Mouse (Mus musculus) neural tube, embryonic 11.5 days (tissue): ENCODE data around the gene Casp3. TPM values are rescaled to one million over a fixed set of nuclear protein-coding genes. Genes with fewer than 3 reads are reported as not detected.

Source experiments
- ATAC-seq: fragments of 200-750 bp; cut with Nextera tagmentation; 2 replicates; pipeline ENCODE4 v1.8.0; 2017; ENCODE audit warnings: moderate number of reproducible peaks, mild to moderate bottlenecking, moderate TSS enrichment, moderate library complexity; ENCODE audit not compliant: insufficient read depth, low FRiP score, low TSS enrichment
- DNase-seq: peaks from one replicate; pipeline ENCODE4 v3.0.0-alpha.2; 2015; ENCODE audit warnings: low spot score
- H3K27ac ChIP-seq: fragments of 300-500 bp; sonication (generic); 2 replicates; pipeline ENCODE4 v1.5.1; 2014; ENCODE audit warnings: low read depth, mild to moderate bottlenecking, low read length
- H3K27me3 ChIP-seq: fragments of 300-500 bp; sonication (generic); 2 replicates; pipeline ENCODE4 v1.6.1; 2014; ENCODE audit warnings: mild to moderate bottlenecking, low read length, mixed read lengths; ENCODE audit not compliant: control insufficient read depth, insufficient read depth
- H3K36me3 ChIP-seq: fragments of 300-500 bp; sonication (generic); 2 replicates; pipeline ENCODE4 v1.6.1; 2014; ENCODE audit warnings: mild to moderate bottlenecking, low read length, moderate library complexity, mixed read lengths; ENCODE audit not compliant: control insufficient read depth, insufficient read depth
- H3K4me1 ChIP-seq: fragments of 300-500 bp; sonication (generic); 2 replicates; pipeline ENCODE4 v1.6.1; 2014; ENCODE audit warnings: low read length, mixed read lengths; ENCODE audit not compliant: control insufficient read depth, insufficient read depth
- H3K4me2 ChIP-seq: fragments of 300-500 bp; sonication (generic); 2 replicates; pipeline ENCODE4 v1.6.1; 2014; ENCODE audit warnings: low read depth, mild to moderate bottlenecking, moderate library complexity
- H3K4me3 ChIP-seq: fragments of 300-500 bp; sonication (generic); 2 replicates; pipeline ENCODE4 v1.5.1; 2014; ENCODE audit warnings: low read depth, low read length
- H3K9ac ChIP-seq: fragments of 300-500 bp; sonication (generic); 2 replicates; pipeline ENCODE4 v1.6.1; 2014; ENCODE audit warnings: mild to moderate bottlenecking, low read length
- H3K9me3 ChIP-seq: fragments of 300-500 bp; sonication (generic); 2 replicates; pipeline ENCODE4 v1.6.1; 2016; ENCODE audit warnings: low read length; ENCODE audit not compliant: control insufficient read depth
- WGBS: fragments of 180-500 bp; shearing (Covaris S2); extraction: QIAGEN DNeasy Blood & Tissue Kit; methylation state at CpG from one replicate; pipeline ENCODE4 v1.1.7; 2014; 5-methylcytosine and 5-hydroxymethylcytosine counted together
- polyA plus RNA-seq: library from polyadenylated mRNA; unstranded; fragments of >200 nt; fragmentation: Nextera tagmentation; extraction: Ambion mirVana; gene quantifications from 2 replicates; pipeline ENCODE4 v1.2.1, GENCODE M21; 2014

The Casp3 gene
- polyA plus RNA-seq, 1 experiment from 2014 or later, result 166 TPM

DNA sequence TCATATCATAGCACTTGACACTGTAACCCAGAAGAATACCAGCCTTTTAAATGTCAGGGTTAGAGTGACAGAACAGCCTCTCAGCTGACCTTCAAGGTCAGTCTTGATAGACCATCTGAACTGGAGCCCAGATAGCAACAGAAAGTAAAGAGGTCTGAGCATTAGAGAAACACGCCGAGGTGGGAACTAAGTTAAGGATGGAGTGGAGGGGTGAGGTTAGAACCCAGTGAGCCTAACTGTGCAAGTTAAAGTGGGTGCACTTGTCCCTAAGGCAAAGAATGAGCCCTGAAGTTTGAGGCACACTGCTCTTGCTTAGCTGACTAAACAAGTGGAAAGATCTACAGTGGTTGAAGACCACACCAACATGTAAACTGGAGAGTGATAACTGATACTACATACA lies 19.0 kb upstream of the Casp3 start:
- Histone ChIP-seq H3K4me3 (no peak overlapping the region), H3K4me1 (no peaks in the 10 kb centered on the region), H3K27me3 (no peaks in the 10 kb centered on the region), H3K4me2 (no peak overlapping the region), H3K9me3 (no peaks in the 10 kb centered on the region), H3K9ac (no peak overlapping the region), H3K36me3 (no peaks in the 10 kb centered on the region), H3K27ac (no peak overlapping the region)
- ATAC-seq (no peak), DNase-seq (no peak)
- 82% methylated on average over 2 of the region's 2 CpGs for WGBS

- Histone ChIP-seq H3K27me3 (no peaks in the 10 kb centered on the region), H3K9ac (no peak overlapping the region)
- WGBS, result 94% methylated on average over 5 of the region's 5 CpGs
These were observed 18.3 kb upstream of the Casp3 start for GRCm38 (mm10) chr8:46598753-46599152.

DNA sequence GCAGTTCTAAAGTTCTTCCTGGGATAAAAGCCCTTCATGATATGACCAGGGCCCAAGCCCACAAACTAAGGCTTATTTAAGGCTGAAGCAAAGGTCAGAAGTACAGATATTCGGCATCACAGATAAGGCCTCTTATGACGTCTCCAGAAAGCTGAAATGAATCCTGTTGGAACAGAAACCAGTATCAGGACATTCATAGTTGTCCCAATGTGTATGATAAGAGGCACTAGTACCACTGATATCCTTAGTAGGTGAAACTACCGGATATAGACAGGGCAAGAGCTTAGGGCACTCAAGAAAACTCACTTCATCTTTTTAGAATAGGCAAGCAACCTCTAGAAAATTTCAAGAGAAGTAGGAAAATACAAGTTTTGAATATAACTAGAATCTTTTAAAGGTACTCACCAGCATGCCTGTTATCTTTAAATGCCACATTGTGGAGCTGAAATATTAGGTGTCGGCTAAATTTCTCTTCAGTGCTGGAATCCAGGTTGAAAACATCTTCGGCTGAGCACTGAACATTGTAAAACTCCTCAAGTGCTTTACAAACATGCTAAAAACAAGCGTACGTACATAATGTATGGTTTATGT lies 17.7 kb upstream of the Casp3 start:
- 94% methylated on average over 7 of the region's 7 CpGs for WGBS
- H3K36me3 ChIP-seq, result no peaks in the 10 kb centered on the region
- no peak for DNase-seq
- H3K27ac ChIP-seq, result no peak overlapping the region
- no peak for ATAC-seq
- H3K9me3 ChIP-seq, result no peaks in the 10 kb centered on the region
- H3K4me3 ChIP-seq, result no peak overlapping the region
- no peaks in the 10 kb centered on the region for H3K27me3 ChIP-seq
- no peak overlapping the region for H3K4me2 ChIP-seq
- no peaks in the 10 kb centered on the region for H3K4me1 ChIP-seq
- no peak overlapping the region for H3K9ac ChIP-seq

More at GRCm38 (mm10) chr8:46598753-46599152, 18.3 kb upstream of the Casp3 start:
- no peak for DNase-seq
- H3K27ac ChIP-seq, result no peak overlapping the region
- no peak overlapping the region for H3K4me3 ChIP-seq
- H3K4me1 ChIP-seq, result no peaks in the 10 kb centered on the region
- ATAC-seq, result no peak
- no peaks in the 10 kb centered on the region for H3K9me3 ChIP-seq
- H3K4me2 ChIP-seq, result no peak overlapping the region
- no peaks in the 10 kb centered on the region for H3K36me3 ChIP-seq

- Histone ChIP-seq H3K27ac (no peak overlapping the region), H3K4me3 (no peak overlapping the region), H3K9me3 (no peaks in the 10 kb centered on the region), H3K36me3 (no peaks in the 10 kb centered on the region), H3K4me2 (no peak overlapping the region), H3K27me3 (no peaks in the 10 kb centered on the region), H3K9ac (no peak overlapping the region), H3K4me1 (no peaks in the 10 kb centered on the region)
- DNase-seq (peak; percentile 41), ATAC-seq (no peak)
- 51% methylated on average over 10 of the region's 10 CpGs for WGBS
These were observed 16.0 kb upstream of the Casp3 start for GRCm38 (mm10) chr8:46600959-46601707.

- no peak for ATAC-seq
- H3K27me3 ChIP-seq, result no peaks in the 10 kb centered on the region
- no peak overlapping the region for H3K4me3 ChIP-seq
- DNase-seq, result no peak
- no peak overlapping the region for H3K9ac ChIP-seq
- no peaks in the 10 kb centered on the region for H3K9me3 ChIP-seq
- 78% methylated on average over 5 of the region's 5 CpGs for WGBS
- H3K4me1 ChIP-seq, result no peaks in the 10 kb centered on the region
- H3K36me3 ChIP-seq, result 0 out of 2 replicates have a peak, but pooled peaks cover 2% of the 10 kb centered on the region
- H3K27ac ChIP-seq, result no peak overlapping the region
- H3K4me2 ChIP-seq, result no peak overlapping the region
These were observed 13.5 kb upstream of the Casp3 start for GRCm38 (mm10) chr8:46603587-46603986.

DNA sequence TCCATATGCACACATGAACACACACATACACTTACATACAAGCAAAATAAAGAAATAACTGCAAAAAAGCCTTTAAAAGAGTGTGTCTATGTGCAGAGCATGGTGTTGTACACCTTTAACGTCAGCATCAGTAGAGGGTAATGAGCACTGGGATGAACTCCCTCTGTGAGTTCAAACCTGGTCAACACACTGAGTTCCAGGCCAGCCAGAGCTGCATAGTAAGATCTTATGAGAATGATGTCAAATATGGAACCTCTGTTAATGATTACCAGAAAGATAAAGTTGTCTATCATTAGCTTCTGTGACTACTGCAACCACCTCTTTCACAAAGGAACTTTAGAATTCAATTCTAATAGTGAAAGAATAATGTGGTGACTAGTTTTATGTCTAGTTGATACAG lies 10.2 kb upstream of the Casp3 start:
- H3K4me1 ChIP-seq, result no peaks in the 10 kb centered on the region
- 91% methylated on average over 1 of the region's 1 CpGs for WGBS

DNA sequence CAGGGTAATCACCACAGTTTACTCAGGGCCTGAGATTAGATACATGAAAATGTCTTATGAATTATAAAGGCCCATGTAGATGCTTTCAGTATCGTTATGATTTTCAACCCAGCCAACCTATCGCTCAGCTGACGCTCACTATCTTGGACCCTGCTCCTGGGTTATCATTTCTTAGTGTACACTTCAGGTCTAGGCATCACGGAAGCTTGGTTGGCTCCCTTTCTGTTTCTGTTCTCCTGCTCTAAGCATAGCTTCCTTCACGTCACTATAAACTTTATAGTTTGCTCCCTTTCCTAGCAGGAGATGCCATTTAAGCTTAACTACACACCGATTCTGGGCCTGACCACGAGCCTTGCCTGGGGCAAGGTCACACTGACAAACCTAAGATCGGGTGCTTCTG lies 5.5 kb upstream of the Casp3 start:
- Histone ChIP-seq H3K27me3 (no peaks in the 10 kb centered on the region), H3K36me3 (0 out of 2 replicates have a peak, but pooled peaks cover 2% of the 10 kb centered on the region), H3K9ac (no peak overlapping the region), H3K27ac (no peak overlapping the region), H3K9me3 (no peaks in the 10 kb centered on the region), H3K4me3 (no peak overlapping the region), H3K4me1 (no peaks in the 10 kb centered on the region), H3K4me2 (no peak overlapping the region)
- 87% methylated on average over 8 of the region's 8 CpGs for WGBS
- ATAC-seq (no peak), DNase-seq (no peak)

More for the DNA sequence above, 10.2 kb upstream of the Casp3 start:
- ATAC-seq (no peak), DNase-seq (no peak)
- no peak overlapping the region for H3K9ac ChIP-seq
- no peaks in the 10 kb centered on the region for H3K9me3 ChIP-seq
- no peak overlapping the region for H3K27ac ChIP-seq
- H3K4me3 ChIP-seq, result no peak overlapping the region
- H3K36me3 ChIP-seq, result 0 out of 2 replicates have a peak, but pooled peaks cover 2% of the 10 kb centered on the region
- no peak overlapping the region for H3K4me2 ChIP-seq
- no peaks in the 10 kb centered on the region for H3K27me3 ChIP-seq

GRCm38 (mm10) chr8:46612913-46613312 lies 4.2 kb upstream of the Casp3 start:
- Histone ChIP-seq H3K4me3 (no peak overlapping the region), H3K27me3 (no peaks in the 10 kb centered on the region), H3K36me3 (no peaks in the 10 kb centered on the region), H3K4me1 (no peaks in the 10 kb centered on the region), H3K9me3 (no peaks in the 10 kb centered on the region), H3K9ac (no peak overlapping the region), H3K4me2 (no peak overlapping the region), H3K27ac (no peak overlapping the region)
- 83% methylated on average over 4 of the region's 4 CpGs for WGBS
- ATAC-seq (no peak), DNase-seq (no peak)

DNA sequence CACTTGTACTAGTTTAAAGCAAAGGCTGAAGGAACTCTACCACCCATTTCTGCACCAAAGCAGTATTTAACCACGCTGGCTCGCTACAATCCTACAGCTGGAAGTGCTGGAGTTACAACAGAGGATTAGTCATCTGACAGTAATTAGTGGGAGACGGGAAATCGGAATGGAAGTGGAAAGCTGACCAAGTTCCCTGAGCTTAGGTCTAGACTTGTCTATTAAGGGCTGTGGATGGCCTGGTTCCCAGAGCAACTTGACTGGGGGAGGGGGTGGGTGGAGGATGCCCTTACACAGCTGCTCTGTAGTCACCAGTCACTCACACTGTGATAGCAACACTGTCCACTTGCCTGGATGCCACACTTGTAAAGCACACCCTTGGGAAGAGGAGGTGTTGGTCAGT lies 3.7 kb upstream of the Casp3 start:
- ATAC-seq, result no peak

More for the DNA sequence above, 3.7 kb upstream of the Casp3 start:
- no peak overlapping the region for H3K4me3 ChIP-seq
- no peak overlapping the region for H3K4me2 ChIP-seq
- H3K36me3 ChIP-seq, result no peaks in the 10 kb centered on the region
- H3K4me1 ChIP-seq, result no peaks in the 10 kb centered on the region
- no peak for DNase-seq
- H3K27ac ChIP-seq, result no peak overlapping the region
- H3K9ac ChIP-seq, result no peak overlapping the region
- H3K27me3 ChIP-seq, result no peaks in the 10 kb centered on the region
- WGBS, result 60% methylated on average over 4 of the region's 4 CpGs
- H3K9me3 ChIP-seq, result no peaks in the 10 kb centered on the region
